Mouse (Mus musculus): ENCODE measurements around the gene Ptch1. TPM values are rescaled to one million over a fixed set of nuclear protein-coding genes. Genes with fewer than 3 reads are reported as not detected.

The Ptch1 gene
- polyA plus RNA-seq (2012; fragmentation: generic; extraction: Trizol) = 2.8 TPM
- long read RNA-seq, experiment 1, partial matches to known transcripts = 1 of 4 reads
- long read RNA-seq, experiment 1, other reads (novel, unspliced or antisense) = 3 of 4 reads
- long read RNA-seq, experiment 2, partial matches to known transcripts = 3 of 8 reads
- long read RNA-seq, experiment 2, other reads (novel, unspliced or antisense) = 5 of 8 reads

- H3K36me3 ChIP-seq (ENCODE audit: control insufficient read depth, insufficient read depth) = no peaks in the 10 kb centered on the region
- no peaks in the 10 kb centered on the region for H3K79me2 ChIP-seq (ENCODE audit: control insufficient read depth, insufficient read depth)
- H3K4me3 ChIP-seq (ENCODE audit: insufficient read depth, poor library complexity, severe bottlenecking) = no peak within 1 kb of the TSS
- TF ChIP-seq CTCF (IDR thresholded peaks at IDR 0.05; ENCODE audit: control insufficient read depth, insufficient read depth, insufficient read length) (no peak), USF1 (IDR thresholded peaks at IDR 0.05; ENCODE audit: low read depth) (peak; percentile 43)
- peak within 1 kb of the TSS; percentile 23 for H3ac ChIP-seq (ENCODE audit: control insufficient read depth, insufficient read length, low read depth)
- H3K27me3 ChIP-seq (ENCODE audit: control insufficient read depth, insufficient read depth, insufficient read length) = peaks cover 37% of the 10 kb centered on the region
- H3K79me3 ChIP-seq (ENCODE audit: low read depth) = no peaks in the 10 kb centered on the region
These were observed at the start of gene Ptch1 for GRCm38 (mm10) chr13:63573256-63573835. Gene Ptch1, minus strand, starts transcription at chr13:63573598.

GRCm38 (mm10) chr13:63621301-63621700 is 47.9 kb upstream of the Ptch1 start:
- Histone ChIP-seq H3K79me3 (ENCODE audit: low read depth) (no peaks in the 10 kb centered on the region), H3K4me3 (ENCODE audit: insufficient read depth, poor library complexity, severe bottlenecking) (no peak overlapping the region), H3K27me3 (ENCODE audit: control insufficient read depth, insufficient read depth, insufficient read length) (peaks cover 4% of the 10 kb centered on the region), H3ac (ENCODE audit: control insufficient read depth, insufficient read length, low read depth) (no peak overlapping the region), H3K36me3 (ENCODE audit: control insufficient read depth, insufficient read depth) (no peaks in the 10 kb centered on the region), H3K79me2 (ENCODE audit: control insufficient read depth, insufficient read depth) (no peaks in the 10 kb centered on the region)
- TF ChIP-seq FOSL1 (IDR thresholded peaks at IDR 0.05; ENCODE audit: insufficient read depth, low read length, poor library complexity, severe bottlenecking) (no peak), CEBPB (IDR thresholded peaks at IDR 0.05; ENCODE audit: low read depth) (no peak), MYOD1 (IDR thresholded peaks at IDR 0.05; ENCODE audit: control insufficient read depth, insufficient read length, low read depth) (no peak), USF1 (IDR thresholded peaks at IDR 0.05; ENCODE audit: low read depth) (no peak), CTCF (IDR thresholded peaks at IDR 0.05; ENCODE audit: control insufficient read depth, insufficient read depth, insufficient read length) (no peak), MYOG (IDR thresholded peaks at IDR 0.05; ENCODE audit: control insufficient read depth, extremely low read depth, insufficient read length) (no peak), MAX (IDR thresholded peaks at IDR 0.05) (no peak)

- Histone ChIP-seq H3K79me2 (ENCODE audit: control insufficient read depth, insufficient read depth) (no peaks in the 10 kb centered on the region), H3K36me3 (ENCODE audit: control insufficient read depth, insufficient read depth) (no peaks in the 10 kb centered on the region), H3ac (ENCODE audit: control insufficient read depth, insufficient read length, low read depth) (no peak overlapping the region), H3K4me3 (ENCODE audit: insufficient read depth, poor library complexity, severe bottlenecking) (no peak overlapping the region), H3K79me3 (ENCODE audit: low read depth) (no peaks in the 10 kb centered on the region), H3K27me3 (ENCODE audit: control insufficient read depth, insufficient read depth, insufficient read length) (no peaks in the 10 kb centered on the region)
- TF ChIP-seq USF1 (IDR thresholded peaks at IDR 0.05; ENCODE audit: low read depth) (no peak), CTCF (IDR thresholded peaks at IDR 0.05; ENCODE audit: control insufficient read depth, insufficient read depth, insufficient read length) (no peak), MAX (IDR thresholded peaks at IDR 0.05) (no peak), CEBPB (IDR thresholded peaks at IDR 0.05; ENCODE audit: low read depth) (no peak), FOSL1 (IDR thresholded peaks at IDR 0.05; ENCODE audit: insufficient read depth, low read length, poor library complexity, severe bottlenecking) (no peak), MYOG (IDR thresholded peaks at IDR 0.05; ENCODE audit: control insufficient read depth, extremely low read depth, insufficient read length) (no peak), MYOD1 (IDR thresholded peaks at IDR 0.05; ENCODE audit: control insufficient read depth, insufficient read length, low read depth) (no peak)
These were observed 39.8 kb upstream of the Ptch1 start for GRCm38 (mm10) chr13:63613201-63613600.

GRCm38 (mm10) chr13:63609734-63610133 is 36.3 kb upstream of the Ptch1 start:
- Histone ChIP-seq H3K79me3 (ENCODE audit: low read depth) (no peaks in the 10 kb centered on the region), H3K4me3 (ENCODE audit: insufficient read depth, poor library complexity, severe bottlenecking) (no peak overlapping the region)

GRCm38 (mm10) chr13:63597593-63597992 is 24.2 kb upstream of the Ptch1 start:
- Histone ChIP-seq H3K36me3 (ENCODE audit: control insufficient read depth, insufficient read depth) (no peaks in the 10 kb centered on the region), H3ac (ENCODE audit: control insufficient read depth, insufficient read length, low read depth) (no peak overlapping the region), H3K79me3 (ENCODE audit: low read depth) (no peaks in the 10 kb centered on the region), H3K4me3 (ENCODE audit: insufficient read depth, poor library complexity, severe bottlenecking) (no peak overlapping the region), H3K79me2 (ENCODE audit: control insufficient read depth, insufficient read depth) (no peaks in the 10 kb centered on the region), H3K27me3 (ENCODE audit: control insufficient read depth, insufficient read depth, insufficient read length) (no peaks in the 10 kb centered on the region)
- TF ChIP-seq CEBPB (IDR thresholded peaks at IDR 0.05; ENCODE audit: low read depth) = no peak
- TF ChIP-seq USF1 (IDR thresholded peaks at IDR 0.05; ENCODE audit: low read depth) = no peak
- TF ChIP-seq MYOG (IDR thresholded peaks at IDR 0.05; ENCODE audit: control insufficient read depth, extremely low read depth, insufficient read length) = no peak
- TF ChIP-seq MYOD1 (IDR thresholded peaks at IDR 0.05; ENCODE audit: control insufficient read depth, insufficient read length, low read depth) = no peak
- TF ChIP-seq CTCF (IDR thresholded peaks at IDR 0.05; ENCODE audit: control insufficient read depth, insufficient read depth, insufficient read length) = no peak
- TF ChIP-seq FOSL1 (IDR thresholded peaks at IDR 0.05; ENCODE audit: insufficient read depth, low read length, poor library complexity, severe bottlenecking) = no peak
- no peak for TF ChIP-seq MAX (IDR thresholded peaks at IDR 0.05)

More at GRCm38 (mm10) chr13:63609734-63610133, 36.3 kb upstream of the Ptch1 start:
- H3K79me2 ChIP-seq (ENCODE audit: control insufficient read depth, insufficient read depth) = no peaks in the 10 kb centered on the region
- no peaks in the 10 kb centered on the region for H3K27me3 ChIP-seq (ENCODE audit: control insufficient read depth, insufficient read depth, insufficient read length)
- H3ac ChIP-seq (ENCODE audit: control insufficient read depth, insufficient read length, low read depth) = no peak overlapping the region
- TF ChIP-seq MYOG (IDR thresholded peaks at IDR 0.05; ENCODE audit: control insufficient read depth, extremely low read depth, insufficient read length) (no peak), USF1 (IDR thresholded peaks at IDR 0.05; ENCODE audit: low read depth) (no peak), FOSL1 (IDR thresholded peaks at IDR 0.05; ENCODE audit: insufficient read depth, low read length, poor library complexity, severe bottlenecking) (no peak), CEBPB (IDR thresholded peaks at IDR 0.05; ENCODE audit: low read depth) (no peak), MAX (IDR thresholded peaks at IDR 0.05) (no peak), MYOD1 (IDR thresholded peaks at IDR 0.05; ENCODE audit: control insufficient read depth, insufficient read length, low read depth) (no peak), CTCF (IDR thresholded peaks at IDR 0.05; ENCODE audit: control insufficient read depth, insufficient read depth, insufficient read length) (no peak)
- H3K36me3 ChIP-seq (ENCODE audit: control insufficient read depth, insufficient read depth) = no peaks in the 10 kb centered on the region

All from C2C12 (cell line).